Mouse (Mus musculus) midbrain, postnatal 0 days (tissue): ENCODE data around the gene Htra2. TPM values are rescaled to one million over a fixed set of nuclear protein-coding genes. Genes with fewer than 3 reads are reported as not detected.

Source experiments
- ATAC-seq: fragments of 200-750 bp; cut with Nextera tagmentation; 2 replicates; pipeline ENCODE4 v1.8.0; 2017; ENCODE audit warnings: moderate number of reproducible peaks, mild to moderate bottlenecking, moderate TSS enrichment, moderate library complexity; ENCODE audit not compliant: low FRiP score
- DNase-seq: peaks from one replicate; pipeline ENCODE4 v3.0.0-alpha.2; 2015; ENCODE audit warnings: low spot score
- H3K27ac ChIP-seq: fragments of 300-500 bp; sonication (generic); 2 replicates; pipeline ENCODE4 v1.5.1; 2014; ENCODE audit warnings: low read depth, mild to moderate bottlenecking, low read length, mixed read lengths
- H3K27me3 ChIP-seq: fragments of 300-500 bp; sonication (generic); 2 replicates; pipeline ENCODE4 v1.6.1; 2014; ENCODE audit warnings: low read length, control low read depth, mixed read lengths; ENCODE audit not compliant: insufficient read depth
- H3K36me3 ChIP-seq: fragments of 300-500 bp; sonication (generic); 2 replicates; pipeline ENCODE4 v1.6.1; 2014; ENCODE audit warnings: low read length, control low read depth, mixed read lengths; ENCODE audit not compliant: insufficient read depth
- H3K4me1 ChIP-seq: fragments of 300-500 bp; sonication (generic); 2 replicates; pipeline ENCODE4 v1.6.1; 2014; ENCODE audit warnings: mild to moderate bottlenecking, control low read depth, antibody characterized with exemption, low read length, mixed read lengths; ENCODE audit not compliant: insufficient read depth
- H3K4me2 ChIP-seq: fragments of 300-500 bp; sonication (generic); 2 replicates; pipeline ENCODE4 v1.6.1; 2014; ENCODE audit warnings: low read depth, mild to moderate bottlenecking, low read length, mixed read lengths; ENCODE audit not compliant: poor library complexity, severe bottlenecking
- H3K4me3 ChIP-seq: fragments of 300-500 bp; sonication (generic); 2 replicates; pipeline ENCODE4 v1.5.1; 2014; ENCODE audit warnings: low read depth, mild to moderate bottlenecking, low read length, moderate library complexity
- H3K9ac ChIP-seq: fragments of 300-500 bp; sonication (generic); replicated peaks from 2 replicates; pipeline ENCODE4 v1.6.1; 2014; ENCODE audit warnings: mild to moderate bottlenecking, low read length, moderate library complexity, mixed read lengths; ENCODE audit not compliant: poor library complexity, severe bottlenecking
- H3K9me3 ChIP-seq: fragments of 300-500 bp; sonication (generic); 2 replicates; pipeline ENCODE4 v1.6.1; 2016; ENCODE audit warnings: low read length, control low read depth
- CTCF ChIP-seq: IDR thresholded peaks from 2 replicates; pipeline ENCODE4 v1.5.1; 2016; ENCODE audit warnings: antibody characterized with exemption, mild to moderate bottlenecking
- WGBS: fragments of 180-500 bp; shearing (Covaris S2); extraction: QIAGEN DNeasy Blood & Tissue Kit; methylation state at CpG from one replicate; pipeline ENCODE4 v1.1.7; 2014; 5-methylcytosine and 5-hydroxymethylcytosine counted together
- polyA plus RNA-seq: library from polyadenylated mRNA; unstranded; fragments of >200 nt; fragmentation: Nextera tagmentation; extraction: Ambion mirVana; gene quantifications from 2 replicates; pipeline ENCODE4 v1.2.1, GENCODE M21; 2015
- total RNA-seq: library from RNA; depleted of rRNA; stranded (reverse); fragments of >200 nt; gene quantifications from 2 replicates; pipeline ENCODE4 v1.2.3, GENCODE M21; 2014

Htra2 gene
- total and polyA plus RNA-seq, 2 experiments from 2014 or later: 56.5 to 87.8 TPM

DNA sequence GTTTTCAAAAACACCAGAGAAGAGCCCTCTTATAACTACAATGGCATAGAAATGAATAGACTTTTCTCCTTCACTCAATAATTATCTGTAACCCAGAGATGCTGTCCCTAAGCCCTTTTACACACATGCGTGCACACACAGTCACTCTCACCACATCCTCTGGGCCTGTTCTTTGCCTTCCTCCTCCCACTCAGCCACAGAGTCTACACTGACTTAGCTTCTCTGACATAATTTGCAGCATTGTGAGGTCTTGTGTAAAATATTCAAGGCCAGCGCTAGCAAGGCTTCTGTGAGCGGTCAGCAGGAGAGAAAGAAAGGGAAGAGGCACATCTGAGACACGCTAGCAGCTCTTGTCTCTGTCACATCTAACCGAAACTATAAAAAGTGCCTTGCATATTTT lies 41.6 kb downstream of the Htra2 start:
- no peak for DNase-seq
- Histone ChIP-seq H3K27ac (no peak overlapping the region), H3K4me3 (no peak overlapping the region), H3K27me3 (no peaks in the 10 kb centered on the region), H3K9ac (no peak overlapping the region), H3K36me3 (no peaks in the 10 kb centered on the region), H3K9me3 (no peaks in the 10 kb centered on the region), H3K4me1 (no peaks in the 10 kb centered on the region), H3K4me2 (no peak overlapping the region)
- 61% methylated on average over 5 of the region's 5 CpGs for WGBS
- ATAC-seq: no peak
- no peak for TF ChIP-seq CTCF

DNA sequence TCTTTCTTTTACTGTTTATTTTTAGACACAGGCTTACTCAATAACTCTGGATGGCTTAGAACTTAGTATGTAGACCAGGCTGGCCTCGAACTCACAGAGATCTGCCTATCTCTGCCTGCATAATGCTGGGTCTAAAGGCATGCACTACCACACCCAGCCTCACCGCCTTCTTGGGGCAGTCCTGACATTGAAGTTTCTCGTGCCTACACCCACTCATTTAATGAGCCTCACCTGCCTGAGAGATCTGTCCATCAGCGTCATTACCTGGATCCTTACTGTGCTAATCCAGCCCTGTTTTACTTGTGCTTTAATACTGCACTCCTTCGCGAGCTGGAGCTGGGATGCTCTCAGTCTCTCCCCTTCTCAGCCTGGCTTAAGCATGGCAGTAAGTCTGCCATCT lies 43.3 kb downstream of the Htra2 start:
- Histone ChIP-seq H3K27ac (no peak overlapping the region), H3K4me3 (no peak overlapping the region), H3K27me3 (no peaks in the 10 kb centered on the region), H3K36me3 (no peaks in the 10 kb centered on the region), H3K4me1 (no peaks in the 10 kb centered on the region), H3K9me3 (no peaks in the 10 kb centered on the region), H3K9ac (no peak overlapping the region), H3K4me2 (no peak overlapping the region)
- WGBS: 73% methylated on average over 6 of the region's 6 CpGs
- TF ChIP-seq CTCF: no peak
- no peak for ATAC-seq
- DNase-seq: no peak

DNA sequence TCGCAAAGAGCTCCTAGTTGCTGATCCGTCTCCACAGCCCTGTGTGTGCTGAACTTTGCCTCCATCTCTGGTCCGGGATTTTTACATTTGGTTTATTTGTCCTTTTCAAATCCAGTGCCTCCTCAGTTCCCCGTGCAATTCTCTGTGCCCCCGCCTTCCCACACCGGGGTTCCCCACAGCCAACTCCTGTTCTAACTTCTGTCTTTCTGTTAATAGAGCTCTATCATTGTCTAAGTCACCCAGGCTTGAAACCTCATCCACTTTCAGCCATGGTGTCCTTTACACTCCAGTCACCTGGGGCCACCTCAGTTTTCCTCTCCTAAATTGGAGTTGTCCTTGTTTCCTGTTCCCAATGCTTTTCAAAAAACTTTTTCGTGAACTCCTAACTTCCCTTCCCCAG lies 43.8 kb downstream of the Htra2 start:
- no peaks in the 10 kb centered on the region for H3K4me1 ChIP-seq
- TF ChIP-seq CTCF: no peak
- DNase-seq (no peak), ATAC-seq (no peak)
- WGBS: 87% methylated on average over 7 of the region's 7 CpGs
- H3K4me3 ChIP-seq: no peak overlapping the region
- H3K27me3 ChIP-seq: no peaks in the 10 kb centered on the region
- no peaks in the 10 kb centered on the region for H3K9me3 ChIP-seq
- H3K4me2 ChIP-seq: no peak overlapping the region
- H3K9ac ChIP-seq: no peak overlapping the region
- H3K27ac ChIP-seq: no peak overlapping the region
- H3K36me3 ChIP-seq: no peaks in the 10 kb centered on the region

- ATAC-seq (no peak), DNase-seq (no peak)
- Histone ChIP-seq H3K4me1 (no peaks in the 10 kb centered on the region), H3K9ac (no peak overlapping the region), H3K4me3 (no peak overlapping the region), H3K9me3 (no peaks in the 10 kb centered on the region), H3K4me2 (no peak overlapping the region), H3K27me3 (no peaks in the 10 kb centered on the region), H3K27ac (no peak overlapping the region), H3K36me3 (no peaks in the 10 kb centered on the region)
- WGBS: 81% methylated on average over 7 of the region's 7 CpGs
- no peak for TF ChIP-seq CTCF
These were observed 45.1 kb downstream of the Htra2 start for GRCm38 (mm10) chr6:83010010-83010409.

DNA sequence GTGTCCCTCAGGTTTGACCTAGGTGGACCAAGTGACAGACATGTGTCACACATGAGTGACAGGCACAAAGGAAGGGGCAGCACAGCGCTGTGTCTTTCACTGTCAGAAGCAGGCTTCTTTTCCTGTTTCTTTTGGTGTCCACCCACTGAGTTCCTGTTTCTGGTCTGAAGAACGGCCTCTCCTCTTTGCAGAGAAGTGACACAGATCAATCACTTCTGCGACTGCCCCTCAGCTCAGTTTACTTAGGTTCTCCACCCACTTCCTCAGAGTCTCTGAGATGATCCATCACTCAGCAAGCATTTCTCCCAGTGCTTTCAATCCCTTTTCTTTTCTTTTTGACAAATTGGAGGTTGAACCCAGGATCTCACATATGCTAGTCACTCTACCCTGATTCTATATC lies 46.4 kb downstream of the Htra2 start:
- H3K4me3 ChIP-seq: no peak overlapping the region
- ATAC-seq: no peak
- DNase-seq: no peak
- 62% methylated on average over 3 of the region's 3 CpGs for WGBS
- TF ChIP-seq CTCF: no peak
- H3K36me3 ChIP-seq: no peaks in the 10 kb centered on the region
- no peaks in the 10 kb centered on the region for H3K9me3 ChIP-seq
- no peak overlapping the region for H3K27ac ChIP-seq
- no peak overlapping the region for H3K9ac ChIP-seq
- H3K27me3 ChIP-seq: no peaks in the 10 kb centered on the region
- H3K4me1 ChIP-seq: no peaks in the 10 kb centered on the region
- H3K4me2 ChIP-seq: no peak overlapping the region

- ATAC-seq: no peak
- no peak overlapping the region for H3K4me3 ChIP-seq
- no peak for TF ChIP-seq CTCF
- DNase-seq: no peak
- no peaks in the 10 kb centered on the region for H3K4me1 ChIP-seq
- H3K9ac ChIP-seq: no peak overlapping the region
- no peaks in the 10 kb centered on the region for H3K9me3 ChIP-seq
- H3K36me3 ChIP-seq: no peaks in the 10 kb centered on the region
- WGBS: 84% methylated on average over 6 of the region's 6 CpGs
- no peak overlapping the region for H3K27ac ChIP-seq
- no peaks in the 10 kb centered on the region for H3K27me3 ChIP-seq
- no peak overlapping the region for H3K4me2 ChIP-seq
These were observed 49.0 kb downstream of the Htra2 start for GRCm38 (mm10) chr6:83006114-83006513.
